Mouse (Mus musculus) heart, embryonic 16.5 days (tissue): ENCODE results near the gene Rbm8a. TPM values are rescaled to one million over a fixed set of nuclear protein-coding genes. Genes with fewer than 3 reads are reported as not detected.
"Not testable (repeated sequence)": the region's sequence is repeated elsewhere in the genome, so short reads cannot be mapped to it uniquely, and the experiment has no call there.

Experiments
- ATAC-seq: fragments of 200-750 bp; cut with Nextera tagmentation; replicated peaks from 2 replicates; pipeline ENCODE4 v1.8.0; 2017; ENCODE audit warnings: moderate number of reproducible peaks; ENCODE audit not compliant: insufficient read depth, low FRiP score; ENCODE audit errors: extremely low read depth
- H3K27ac ChIP-seq: fragments of 300-500 bp; sonication (generic); 2 replicates; pipeline ENCODE4 v1.5.1; 2014; ENCODE audit warnings: mild to moderate bottlenecking, low read length, control low read depth, moderate library complexity
- H3K27me3 ChIP-seq: fragments of 300-500 bp; sonication (generic); 2 replicates; pipeline ENCODE4 v1.6.1; 2014; ENCODE audit warnings: low read length, mixed read lengths; ENCODE audit not compliant: control insufficient read depth, insufficient read depth
- H3K36me3 ChIP-seq: fragments of 300-500 bp; sonication (generic); 2 replicates; pipeline ENCODE4 v1.6.1; 2014; ENCODE audit not compliant: control insufficient read depth, insufficient read depth
- H3K4me1 ChIP-seq: fragments of 300-500 bp; sonication (generic); 2 replicates; pipeline ENCODE4 v1.6.1; 2014; ENCODE audit warnings: low read length, mixed read lengths; ENCODE audit not compliant: control insufficient read depth, insufficient read depth
- H3K4me2 ChIP-seq: fragments of 300-500 bp; sonication (generic); 2 replicates; pipeline ENCODE4 v1.6.1; 2014; ENCODE audit warnings: low read depth, mild to moderate bottlenecking, control low read depth, low read length
- H3K4me3 ChIP-seq: fragments of 300-500 bp; sonication (generic); 2 replicates; pipeline ENCODE4 v1.5.1; 2014; ENCODE audit warnings: mild to moderate bottlenecking, control low read depth, low read length
- H3K9ac ChIP-seq: fragments of 300-500 bp; sonication (generic); 2 replicates; pipeline ENCODE4 v1.6.1; 2014; ENCODE audit warnings: low read length, control low read depth
- H3K9me3 ChIP-seq: fragments of 300-500 bp; sonication (generic); replicated peaks from 2 replicates; pipeline ENCODE4 v1.6.1; 2016; ENCODE audit warnings: low read length; ENCODE audit not compliant: control insufficient read depth
- WGBS: fragments of 180-500 bp; shearing (Covaris S2); extraction: QIAGEN DNeasy Blood & Tissue Kit; methylation state at CpG from one replicate; pipeline ENCODE4 v1.1.7; 2014; 5-methylcytosine and 5-hydroxymethylcytosine counted together
- polyA plus RNA-seq: library from polyadenylated mRNA; unstranded; fragments of >200 nt; fragmentation: Nextera tagmentation; extraction: Ambion mirVana; gene quantifications from 2 replicates; pipeline ENCODE4 v1.2.1, GENCODE M21; 2015

Rbm8a gene
- polyA plus RNA-seq, 1 experiment from 2014 or later, result 86.4 TPM

DNA sequence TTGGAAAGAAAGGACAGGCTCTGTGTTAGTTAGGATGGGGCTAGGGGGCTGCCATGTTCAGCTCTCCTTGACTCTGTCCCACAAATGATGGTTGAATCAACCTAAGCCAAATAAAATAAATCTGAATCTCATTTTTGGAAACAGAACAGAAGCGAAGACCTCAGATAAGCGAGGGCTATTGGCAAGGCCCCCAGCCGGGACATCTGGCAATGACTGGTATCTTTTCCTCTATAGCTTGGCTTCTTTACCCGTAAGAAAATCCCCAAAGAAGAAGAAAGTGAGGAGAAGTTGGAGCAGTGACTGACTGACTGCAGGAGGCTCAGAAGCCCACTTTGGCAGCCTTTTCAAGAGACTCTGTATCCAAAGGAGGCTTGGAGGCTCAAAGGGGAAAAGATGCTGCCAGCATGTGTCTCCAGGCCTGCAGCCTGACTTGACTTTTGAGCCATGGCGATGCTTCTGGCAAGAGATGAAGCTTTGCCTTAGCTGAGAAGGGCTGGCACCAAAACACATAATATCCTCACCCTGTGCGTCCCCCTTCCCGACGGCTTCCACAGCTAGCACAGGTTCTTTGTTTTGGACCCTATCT lies 33.1 kb downstream of the Rbm8a start:
- no peak overlapping the region for H3K27ac ChIP-seq
- no peaks in the 10 kb centered on the region for H3K9me3 ChIP-seq
- no peaks in the 10 kb centered on the region for H3K36me3 ChIP-seq
- H3K9ac ChIP-seq, result no peak overlapping the region
- H3K27me3 ChIP-seq, result no peaks in the 10 kb centered on the region
- H3K4me3 ChIP-seq, result no peak overlapping the region; the same call in 1 of the 2 replicates
- peaks cover 9% of the 10 kb centered on the region for H3K4me1 ChIP-seq
- ATAC-seq, result 0 out of 2 replicates have a peak, but pooled peaks have one; percentile 10
- H3K4me2 ChIP-seq, result peak overlapping the region; percentile 75
- 49% methylated on average over 8 of the region's 8 CpGs for WGBS

DNA sequence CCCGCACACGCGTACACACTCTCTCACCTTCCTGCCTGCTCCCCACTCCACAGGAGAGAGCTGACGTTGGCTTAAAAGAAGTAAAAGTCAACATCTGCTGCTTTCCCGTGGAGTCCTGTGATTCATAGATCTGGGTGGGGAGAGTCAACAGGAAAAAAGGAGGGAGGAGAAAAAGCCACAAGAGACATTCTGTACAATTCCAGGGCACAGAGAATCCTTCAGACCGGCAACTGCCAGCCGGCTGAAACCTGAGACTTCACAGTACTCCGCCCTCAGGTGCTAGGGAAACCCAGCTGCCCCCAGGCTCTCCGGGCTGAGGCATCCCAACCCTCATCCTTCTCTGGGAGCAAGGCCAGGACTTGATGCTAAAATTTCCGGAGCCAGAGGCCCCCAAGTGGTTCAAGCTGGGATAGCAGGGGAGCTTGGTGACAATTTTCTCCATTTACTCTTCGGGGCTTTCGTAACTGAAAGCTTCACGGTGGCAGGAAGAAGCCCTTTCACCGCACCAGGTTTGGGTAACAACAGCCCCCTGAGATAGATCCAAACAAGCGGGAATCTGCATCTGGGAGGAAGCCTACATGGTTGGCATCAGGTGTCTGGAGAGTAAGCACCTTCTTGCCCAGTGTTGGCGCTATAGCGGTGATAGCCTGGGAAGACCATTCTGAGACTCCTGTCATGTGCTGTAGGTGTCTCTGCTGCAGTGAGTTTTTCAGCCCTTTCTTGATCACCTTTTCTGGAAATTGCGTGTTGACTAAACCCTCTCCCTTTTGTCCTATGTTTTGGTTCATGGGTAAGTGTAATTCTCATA lies 33.9 kb downstream of the Rbm8a start:
- Histone ChIP-seq H3K27ac (no peak overlapping the region), H3K9me3 (no peaks in the 10 kb centered on the region), H3K4me1 (peaks cover 9% of the 10 kb centered on the region), H3K4me2 (peak overlapping the region; percentile 75), H3K4me3 (peak overlapping the region; percentile 45), H3K36me3 (no peaks in the 10 kb centered on the region), H3K9ac (peak overlapping the region; percentile 64), H3K27me3 (no peaks in the 10 kb centered on the region)
- peak; percentile 74 for ATAC-seq
- 3% methylated on average over 18 of the region's 18 CpGs for WGBS

- not testable (repeated sequence) for H3K9ac ChIP-seq, ATAC-seq, H3K27me3 ChIP-seq, H3K27ac ChIP-seq, H3K4me2 ChIP-seq, H3K9me3 ChIP-seq, H3K4me3 ChIP-seq, H3K36me3 ChIP-seq
- WGBS, result 85% methylated on average over 7 of the region's 7 CpGs
- peaks cover 13% of the 10 kb centered on the region for H3K4me1 ChIP-seq
Measured at GRCm38 (mm10) chr3:96665732-96666363, 36.1 kb downstream of the Rbm8a start.

DNA sequence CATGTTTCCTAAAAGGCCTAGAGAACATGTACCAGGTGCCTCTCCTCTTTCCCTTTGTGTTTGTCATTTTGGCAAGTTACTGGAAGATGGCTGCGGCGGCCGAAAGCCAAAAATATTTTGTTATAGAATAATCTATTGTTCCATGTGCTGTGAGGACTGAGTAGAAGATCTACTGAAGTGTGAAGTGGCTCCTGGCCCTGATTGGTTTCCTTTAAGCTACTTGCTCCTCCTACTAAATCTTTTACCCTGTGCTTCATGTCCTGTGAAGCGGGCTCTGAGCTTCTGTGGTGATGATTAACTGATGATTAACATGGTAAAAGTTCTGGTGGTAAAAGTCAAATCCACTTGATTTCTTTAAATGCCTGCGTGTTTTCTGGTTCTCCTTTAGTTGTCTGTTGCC lies 37.2 kb downstream of the Rbm8a start:
- H3K4me2 ChIP-seq, result no peak overlapping the region
- H3K4me1 ChIP-seq, result peaks cover 13% of the 10 kb centered on the region
- no peak for ATAC-seq
- 91% methylated on average over 5 of the region's 5 CpGs for WGBS
- H3K4me3 ChIP-seq, result no peak overlapping the region
- no peaks in the 10 kb centered on the region for H3K9me3 ChIP-seq
- H3K27ac ChIP-seq, result no peak overlapping the region
- H3K27me3 ChIP-seq, result no peaks in the 10 kb centered on the region
- H3K9ac ChIP-seq, result no peak overlapping the region
- no peaks in the 10 kb centered on the region for H3K36me3 ChIP-seq

DNA sequence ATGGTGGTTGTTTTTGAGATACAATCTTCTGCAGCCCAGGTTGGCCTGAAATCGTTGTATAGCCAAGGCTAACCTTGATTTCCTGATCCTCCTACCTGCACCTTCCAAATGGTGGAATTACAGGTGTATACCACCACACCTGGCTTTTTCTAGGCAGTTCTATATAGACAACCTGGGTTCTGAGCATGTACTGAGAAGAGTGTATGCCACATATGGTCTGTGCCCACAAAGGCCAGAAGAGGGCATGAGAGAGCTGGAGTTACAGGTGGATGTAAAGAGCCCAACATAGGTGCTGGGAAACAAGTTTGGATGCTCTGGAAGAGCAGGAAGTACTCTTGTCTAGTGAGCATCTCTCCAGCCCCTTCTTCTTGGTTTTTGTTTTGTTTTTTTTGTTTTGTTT lies 37.6 kb downstream of the Rbm8a start:
- Histone ChIP-seq H3K9me3 (no peaks in the 10 kb centered on the region), H3K4me1 (peaks cover 13% of the 10 kb centered on the region), H3K27me3 (no peaks in the 10 kb centered on the region), H3K4me3 (no peak overlapping the region), H3K36me3 (no peaks in the 10 kb centered on the region), H3K9ac (no peak overlapping the region), H3K27ac (no peak overlapping the region), H3K4me2 (no peak overlapping the region)
- 27% methylated on average over 1 of the region's 1 CpGs for WGBS
- ATAC-seq, result no peak

DNA sequence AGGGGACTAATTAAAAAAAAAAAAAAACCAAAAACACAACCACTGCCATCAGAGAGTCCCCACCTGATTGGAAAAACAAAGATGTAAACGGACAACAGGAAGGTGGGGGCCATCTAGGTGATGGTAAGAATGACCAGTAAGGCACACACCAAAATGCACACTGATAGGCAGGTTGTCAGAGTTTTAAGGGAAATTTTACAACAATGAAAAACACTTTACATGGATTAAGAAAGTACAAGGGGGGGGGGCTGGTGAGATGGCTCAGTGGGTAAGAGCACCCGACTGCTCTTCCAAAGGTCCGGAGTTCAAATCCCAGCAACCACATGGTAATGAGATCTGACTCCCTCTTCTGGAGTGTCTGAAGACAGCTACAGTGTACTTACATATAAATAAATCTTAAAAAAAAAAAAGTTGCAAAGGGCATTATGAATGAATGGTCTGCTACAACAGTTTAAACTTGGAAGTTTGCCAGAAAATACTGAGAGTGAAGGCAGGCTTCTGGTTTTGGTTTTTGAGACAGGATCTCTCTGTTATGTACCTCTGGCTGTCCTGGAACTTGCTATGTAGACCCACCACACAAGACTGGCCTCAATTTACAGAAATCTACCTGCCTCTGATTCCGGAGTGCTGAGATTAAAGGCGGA lies 38.8 kb downstream of the Rbm8a start:
- no peak overlapping the region for H3K9ac ChIP-seq
- H3K36me3 ChIP-seq, result no peaks in the 10 kb centered on the region
- H3K27ac ChIP-seq, result no peak overlapping the region
- no peak overlapping the region for H3K4me2 ChIP-seq
- no peak overlapping the region for H3K4me3 ChIP-seq
- H3K9me3 ChIP-seq, result no peaks in the 10 kb centered on the region
- ATAC-seq, result no peak
- H3K27me3 ChIP-seq, result no peaks in the 10 kb centered on the region
- 88% methylated on average over 5 of the region's 5 CpGs for WGBS
- peaks cover 11% of the 10 kb centered on the region for H3K4me1 ChIP-seq

GRCm38 (mm10) chr3:96669727-96670468 lies 40.2 kb downstream of the Rbm8a start, which contains the start of gene Ankrd35:
Gene Ankrd35, plus strand, starts transcription at chr3:96670131.
- peak within 1 kb of the TSS; percentile 35 for H3K9ac ChIP-seq
- 6% methylated on average over 35 of the region's 35 CpGs for WGBS

GRCm38 (mm10) chr3:96671519-96671918 lies 41.8 kb downstream of the Rbm8a start:
- Histone ChIP-seq H3K4me1 (peaks cover 4% of the 10 kb centered on the region), H3K27me3 (no peaks in the 10 kb centered on the region), H3K4me3 (no peak overlapping the region), H3K9ac (no peak overlapping the region), H3K4me2 (no peak overlapping the region), H3K9me3 (no peaks in the 10 kb centered on the region), H3K36me3 (no peaks in the 10 kb centered on the region), H3K27ac (no peak overlapping the region)
- 91% methylated on average over 5 of the region's 5 CpGs for WGBS
- no peak for ATAC-seq

More at GRCm38 (mm10) chr3:96669727-96670468, 40.2 kb downstream of the Rbm8a start, which contains the start of gene Ankrd35:
- Histone ChIP-seq H3K4me1 (peaks cover 4% of the 10 kb centered on the region), H3K27ac (no peak within 1 kb of the TSS), H3K4me3 (peak within 1 kb of the TSS; percentile 52), H3K36me3 (no peaks in the 10 kb centered on the region), H3K9me3 (no peaks in the 10 kb centered on the region), H3K27me3 (no peaks in the 10 kb centered on the region), H3K4me2 (peak within 1 kb of the TSS; percentile 78)
- ATAC-seq, result peak; percentile 95
